ENCODE assay signal across 9 mouse cellular contexts in the genomic region with DNA sequence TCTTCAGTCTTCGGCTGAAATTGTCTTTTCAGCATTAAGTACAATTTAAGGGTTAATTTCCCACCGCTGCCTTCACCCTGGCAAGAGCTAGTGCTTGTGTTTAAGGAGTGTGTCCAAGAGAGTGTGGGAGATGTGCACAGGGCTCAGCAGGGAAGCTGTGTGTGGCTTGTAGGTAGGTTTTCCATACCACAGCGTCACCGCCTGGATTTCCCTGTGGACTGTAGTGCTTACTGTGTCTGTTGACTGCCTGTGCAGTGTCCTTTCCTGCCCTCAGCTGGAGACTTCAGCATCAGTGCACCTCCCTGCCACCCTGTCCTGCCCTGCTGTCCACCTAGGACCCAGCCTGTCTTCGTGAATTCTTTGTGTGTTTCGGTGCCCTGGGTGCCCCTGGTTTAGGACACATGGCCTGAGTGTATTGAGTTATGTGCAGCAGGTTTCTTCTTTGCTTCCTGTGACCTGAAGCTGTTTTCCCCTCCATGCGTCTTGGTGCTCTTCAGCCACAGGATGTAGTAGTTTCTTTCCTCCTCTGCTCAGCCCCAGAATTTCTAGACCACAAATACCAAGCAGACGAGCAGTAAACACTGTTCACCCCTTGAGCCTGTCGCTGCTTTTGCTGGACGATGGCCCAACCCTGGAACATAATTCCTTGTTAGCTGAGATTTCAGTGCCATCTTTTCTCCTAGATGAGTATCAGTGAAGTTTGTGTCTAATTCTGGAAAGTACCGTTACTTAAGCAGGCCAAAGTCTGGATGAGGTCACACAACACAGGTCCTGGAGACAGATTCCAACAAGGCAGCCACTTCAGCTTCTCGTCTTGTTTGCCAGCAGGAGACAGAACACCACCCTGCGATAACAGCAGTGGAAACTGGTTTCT.
DNase-seq lines count a peak whose midpoint lies in the region; ATAC-seq and TF ChIP-seq lines count a peak whose summit lies in the region.
"Had no signal": no experiment of that assay in that cellular context is flagged by ENCODE, and none has a peak within 500 bp of the region (broad histone marks: within the 10 kb centered on the region; RNA-seq: fewer than 3 reads in every experiment).

No protein-coding gene starts in this region.

- H3K9me3 ChIP-seq in heart, embryonic 13.5 days = no peaks in the 10 kb centered on the region
- no peaks in the 10 kb centered on the region for H3K9me3 ChIP-seq in neural tube, embryonic 13.5 days
- H3K9me3 ChIP-seq in stomach, postnatal 0 days (ENCODE audit: control insufficient read depth, low read length) = no peaks in the 10 kb centered on the region

- H3K4me3 ChIP-seq in heart, embryonic 13.5 days = no peak overlapping the region
- H3K4me3 ChIP-seq in neural tube, embryonic 13.5 days = no peak overlapping the region
- H3K4me3 ChIP-seq in stomach, postnatal 0 days (ENCODE audit: low read depth, low read length) = no peak overlapping the region

- H3K4me1 ChIP-seq in heart, embryonic 13.5 days = peaks cover 99% of the 10 kb centered on the region
- peaks cover 98% of the 10 kb centered on the region for H3K4me1 ChIP-seq in neural tube, embryonic 13.5 days (replicated peaks)
- H3K4me1 ChIP-seq in stomach, postnatal 0 days (replicated peaks; ENCODE audit: control insufficient read depth, insufficient read depth) = peaks cover 10% of the 10 kb centered on the region; the same call in 1 of the 2 replicates

- no peak for ATAC-seq in heart, embryonic 13.5 days (ENCODE audit: extremely low read depth, insufficient number of reproducible peaks, low FRiP score, low TSS enrichment)
- ATAC-seq in neural tube, embryonic 13.5 days (ENCODE audit: low read depth) = no peak
- no peak for ATAC-seq in stomach, postnatal 0 days (ENCODE audit: low FRiP score, low TSS enrichment)

- peak overlapping the region; percentile 95 for H3K27ac ChIP-seq in heart, embryonic 13.5 days (replicated peaks)
- H3K27ac ChIP-seq in neural tube, embryonic 13.5 days (replicated peaks) = peak overlapping the region; percentile 28; the same call in 1 of the 2 replicates
- H3K27ac ChIP-seq in stomach, postnatal 0 days (replicated peaks) = 0 out of 2 replicates have a peak overlapping the region, but pooled peaks have one; percentile 40

- 0 out of 2 replicates have a peak, but pooled peaks cover 8% of the 10 kb centered on the region for H3K36me3 ChIP-seq in heart, embryonic 13.5 days
- H3K36me3 ChIP-seq in neural tube, embryonic 13.5 days = no peaks in the 10 kb centered on the region
- no peaks in the 10 kb centered on the region for H3K36me3 ChIP-seq in stomach, postnatal 0 days (ENCODE audit: control insufficient read depth, insufficient read depth, low read length)

- peak overlapping the region; percentile 65 for H3K9ac ChIP-seq in heart, embryonic 13.5 days
- peak overlapping the region; percentile 43; the same call in 1 of the 2 replicates for H3K9ac ChIP-seq in neural tube, embryonic 13.5 days
- H3K9ac ChIP-seq in stomach, postnatal 0 days (ENCODE audit: low read length) = no peak overlapping the region

- no peaks in the 10 kb centered on the region for H3K27me3 ChIP-seq in heart, embryonic 13.5 days (replicated peaks)
- H3K27me3 ChIP-seq in neural tube, embryonic 13.5 days = no peaks in the 10 kb centered on the region
- H3K27me3 ChIP-seq in stomach, postnatal 0 days (ENCODE audit: control insufficient read depth, insufficient read depth, low read length) = no peaks in the 10 kb centered on the region

- WGBS in heart, embryonic 13.5 days = 42% methylated on average over 13 of the region's 13 CpGs
- WGBS in neural tube, embryonic 13.5 days = 75% methylated on average over 13 of the region's 13 CpGs
- 48% methylated on average over 13 of the region's 13 CpGs for WGBS in stomach, postnatal 0 days

- no peak for TF ChIP-seq EP300 in stomach, postnatal 0 days (optimal IDR thresholded peaks at IDR 0.05)

- no peak for DNase-seq in heart, adult 9 months (ENCODE audit: low spot score in 2 of 2)
- no peak for DNase-seq in neural tube, embryonic 10.5 days (ENCODE audit: extremely low spot score, low spot score)
- peak; percentile 11 for DNase-seq in gastrocnemius, postnatal 25 days
- DNase-seq in stomach, postnatal 0 days (ENCODE audit: low spot score) = peak; percentile 17
- DNase-seq in frontal cortex, postnatal 10 days (ENCODE audit: low spot score in 2 of 2) = no peak
- no peak for DNase-seq in cerebellum, postnatal 25 days

- H3K4me2 ChIP-seq in heart, embryonic 13.5 days = no peak overlapping the region
- H3K4me2 ChIP-seq in neural tube, embryonic 13.5 days = no peak overlapping the region
- no peak overlapping the region for H3K4me2 ChIP-seq in stomach, postnatal 0 days (replicated peaks; ENCODE audit: low read depth)
- H3K4me2 ChIP-seq: midbrain, embryonic 11.5 days had no signal

- no peak; the same call in 1 of the 2 replicates for TF ChIP-seq CTCF in stomach, postnatal 0 days (IDR thresholded peaks at IDR 0.05; ENCODE audit: low read depth)

Comparison
In these comparisons a context has a peak if more than half of its experiments do, and no peak if none do; other contexts are left out.
1. H3K27ac ChIP-seq: peak in every context shown above with its lines; median percentile 95 in heart, embryonic 13.5 days; 40 in stomach, postnatal 0 days; 28 in neural tube, embryonic 13.5 days.
2. DNase-seq: peak in gastrocnemius, postnatal 25 days (single experiment) and stomach, postnatal 0 days (single experiment); none in heart, adult 9 months (0 of 2), neural tube, embryonic 10.5 days (single experiment), frontal cortex, postnatal 10 days (0 of 2) and cerebellum, postnatal 25 days (0 of 2).